Mouse (Mus musculus) ES-E14 (cell line): ENCODE results near the gene Ap2b1.

Source experiments
- CHD2 ChIP-seq: IDR thresholded peaks from 2 replicates; pipeline ENCODE4 v1.6.1; 2014; ENCODE audit warnings: mild to moderate bottlenecking, low read depth, low read length, inconsistent platforms
- ZC3H11A ChIP-seq: IDR thresholded peaks from 2 replicates; pipeline ENCODE4 v1.6.1; 2012; ENCODE audit warnings: low read depth, mild to moderate bottlenecking, inconsistent platforms, low read length, borderline replicate concordance

GRCm38 (mm10) chr11:83355428-83355827 is 56.6 kb downstream of the Ap2b1 start:
- TF ChIP-seq ZC3H11A (no peak), CHD2 (no peak)
